Mouse (Mus musculus) spleen, adult 2 months (tissue): Measurements from ENCODE around the gene Gm7879.

ENCODE experiments used
- CTCF ChIP-seq: fragments of 200-500 bp; IDR thresholded peaks from 2 replicates; pipeline ENCODE4 v1.5.1; 2011; ENCODE audit warnings: mild to moderate bottlenecking, inconsistent platforms; ENCODE audit not compliant: insufficient read depth, insufficient read length, insufficient replicate concordance; ENCODE audit errors: extremely low read depth
- POLR2A ChIP-seq: fragments of 200-500 bp; IDR thresholded peaks from 2 replicates; pipeline ENCODE4 v1.6.1; 2011; ENCODE audit warnings: low read depth, low read length, inconsistent platforms

GRCm38 (mm10) chr5:43868253-43868652, 44.7 kb upstream of the Gm7879 start, which contains the start of gene Cd38:
- TF ChIP-seq CTCF (no peak), POLR2A (no peak; the same call in 1 of the 2 replicates)
